Mouse (Mus musculus) T-helper 17 cell (primary cell): ENCODE results near the gene Ica1.

ENCODE experiments used
- in situ Hi-C, 2 experiments: fragments of 300-600 bp; cut with MboI, MseI; formaldehyde crosslinking; loops; 1 replicate in 1 of 2; 2 replicates in 1 of 2; pipeline ENCODE4 v1.15.1; 2025; ENCODE audit warnings: high pct_unique_total_duplicates in 2 of 2

Ica1 gene

GRCm38 (mm10) chr6:8778296-8778649 is at the start of gene Ica1:
Gene Ica1, minus strand, starts transcription at chr6:8778488.
- in situ Hi-C loops, result no loop called here

GRCm38 (mm10) chr6:8819866-8820265 is 41.6 kb upstream of the Ica1 start:
- in situ Hi-C loops, result loop anchor here in 1 of 2 experiments (10.0 kb wide), 1 partner anchor 935 kb away; no protein-coding TSS in a partner anchor

- in situ Hi-C loops, result loop anchor here in 1 of 2 experiments (10.0 kb wide), 1 partner anchor 930 kb away; no protein-coding TSS in a partner anchor
Observed at GRCm38 (mm10) chr6:8814332-8815002, 36.2 kb upstream of the Ica1 start.

- in situ Hi-C loops, result no loop called here
Observed at GRCm38 (mm10) chr6:8802561-8803150, 24.4 kb upstream of the Ica1 start.

GRCm38 (mm10) chr6:8792385-8792784 is 14.1 kb upstream of the Ica1 start:
- in situ Hi-C loops, result no loop called here

GRCm38 (mm10) chr6:8791781-8792180 is 13.5 kb upstream of the Ica1 start:
- in situ Hi-C loops, result no loop called here

GRCm38 (mm10) chr6:8780618-8781017 is 2.3 kb upstream of the Ica1 start:
- in situ Hi-C loops, result no loop called here

GRCm38 (mm10) chr6:8777411-8778295 is 635 bp downstream of the Ica1 start:
- in situ Hi-C loops, result no loop called here

- in situ Hi-C loops, result no loop called here
Observed at GRCm38 (mm10) chr6:8771539-8771938, 6.7 kb downstream of the Ica1 start.

- in situ Hi-C loops, result no loop called here
Observed at GRCm38 (mm10) chr6:8770341-8770740, 7.9 kb downstream of the Ica1 start.

- in situ Hi-C loops, result loop anchor here in 1 of 2 experiments (10.0 kb wide), 1 partner anchor 1675 kb away; no protein-coding TSS in a partner anchor
Observed at GRCm38 (mm10) chr6:8769803-8770202, 8.5 kb downstream of the Ica1 start.

GRCm38 (mm10) chr6:8766652-8767051 is 11.6 kb downstream of the Ica1 start:
- in situ Hi-C loops, result loop anchor here in 1 of 2 experiments (10.0 kb wide), 1 partner anchor 1672 kb away; no protein-coding TSS in a partner anchor

GRCm38 (mm10) chr6:8765801-8766200 is 12.5 kb downstream of the Ica1 start:
- in situ Hi-C loops, result loop anchor here in 1 of 2 experiments (10.0 kb wide), 1 partner anchor 1671 kb away; no protein-coding TSS in a partner anchor

- in situ Hi-C loops, result loop anchor here in 1 of 2 experiments (10.0 kb wide), 1 partner anchor 1670 kb away; no protein-coding TSS in a partner anchor
Observed at GRCm38 (mm10) chr6:8765064-8765463, 13.2 kb downstream of the Ica1 start.

GRCm38 (mm10) chr6:8760708-8761294 is 17.5 kb downstream of the Ica1 start:
- in situ Hi-C loops, result loop anchor here in 1 of 2 experiments (10.0 kb wide), 1 partner anchor 1666 kb away; no protein-coding TSS in a partner anchor

- in situ Hi-C loops, result loop anchor here in 1 of 2 experiments (10.0 kb wide), 1 partner anchor 1665 kb away; no protein-coding TSS in a partner anchor
Observed at GRCm38 (mm10) chr6:8759901-8760300, 18.4 kb downstream of the Ica1 start.

- in situ Hi-C loops, result no loop called here
Observed at GRCm38 (mm10) chr6:8755760-8756276, 22.5 kb downstream of the Ica1 start.

GRCm38 (mm10) chr6:8754486-8754885 is 23.8 kb downstream of the Ica1 start:
- in situ Hi-C loops, result no loop called here

- in situ Hi-C loops, result no loop called here
Observed at GRCm38 (mm10) chr6:8753723-8754036, 24.6 kb downstream of the Ica1 start.

GRCm38 (mm10) chr6:8752984-8753722 is 25.1 kb downstream of the Ica1 start:
- in situ Hi-C loops, result no loop called here

GRCm38 (mm10) chr6:8744886-8745285 is 33.4 kb downstream of the Ica1 start:
- in situ Hi-C loops, result no loop called here
